Mouse (Mus musculus) induced T-regulatory cell, adult 2 months (primary cell): ENCODE measurements at regions not wholly inside any gene's neighbourhood (a gene's known extent, or its start where the extent isn't known, plus 50 kb on each side); places are given as distances from the start of the nearest gene placed in this dataset.
A peak's percentile ranks its signal among the peaks of the same experiment; 100 is the strongest.

Experiments
- DNase-seq: peaks from one replicate; pipeline ENCODE4 v3.0.0-alpha.2; 2012; ENCODE audit warnings: low read depth

- DNase-seq = no peak
These were observed 116.4 kb upstream of the Xylt1 start for GRCm38 (mm10) chr7:117264341-117264740.

- no peak for DNase-seq
These were observed 112.7 kb upstream of the Xylt1 start for GRCm38 (mm10) chr7:117268096-117268495.

GRCm38 (mm10) chr7:117269263-117269897, 111.4 kb upstream of the Xylt1 start:
- no peak for DNase-seq

- DNase-seq = no peak
These were observed 102.3 kb upstream of the Xylt1 start for GRCm38 (mm10) chr7:117278388-117278961.

GRCm38 (mm10) chr7:117282194-117282593, 98.6 kb upstream of the Xylt1 start:
- DNase-seq = no peak

- DNase-seq = no peak
These were observed 95.6 kb upstream of the Xylt1 start for GRCm38 (mm10) chr7:117285206-117285605.

- DNase-seq = no peak
These were observed 94.8 kb upstream of the Xylt1 start for GRCm38 (mm10) chr7:117285985-117286384.

- DNase-seq = peak; percentile 7
These were observed 77.1 kb upstream of the Xylt1 start for GRCm38 (mm10) chr7:117303705-117304104.

- DNase-seq = no peak
These were observed 70.1 kb upstream of the Xylt1 start for GRCm38 (mm10) chr7:117310586-117311200.

- DNase-seq = no peak
These were observed 69.5 kb upstream of the Xylt1 start for GRCm38 (mm10) chr7:117311316-117311715.

- DNase-seq = no peak
These were observed 64.5 kb upstream of the Xylt1 start for GRCm38 (mm10) chr7:117316126-117316805.

- no peak for DNase-seq
These were observed 63.4 kb upstream of the Xylt1 start for GRCm38 (mm10) chr7:117317362-117317761.

- DNase-seq = no peak
These were observed 60.2 kb upstream of the Xylt1 start for GRCm38 (mm10) chr7:117320552-117320951.
